Mouse (Mus musculus) spleen, postnatal 36 days (tissue): ENCODE results near the gene Rnf146.
"Not testable (repeated sequence)": the region's sequence is repeated elsewhere in the genome, so short reads cannot be mapped to it uniquely, and the experiment has no call there.

ENCODE experiments used
- DNase-seq, 2 experiments: peaks; one replicate each; pipeline ENCODE4 v3.0.0; 2022; ENCODE audit warnings: low spot score in 2 of 2, mixed read lengths in 1 of 2

The Rnf146 gene

GRCm38 (mm10) chr10:29362197-29362900 lies at the start of gene Rnf146:
Gene Rnf146, minus strand, starts transcription at chr10:29362442.
- no peak for DNase-seq

- DNase-seq = no peak
Observed at GRCm38 (mm10) chr10:29402656-29403268, 40.5 kb upstream of the Rnf146 start.

DNA sequence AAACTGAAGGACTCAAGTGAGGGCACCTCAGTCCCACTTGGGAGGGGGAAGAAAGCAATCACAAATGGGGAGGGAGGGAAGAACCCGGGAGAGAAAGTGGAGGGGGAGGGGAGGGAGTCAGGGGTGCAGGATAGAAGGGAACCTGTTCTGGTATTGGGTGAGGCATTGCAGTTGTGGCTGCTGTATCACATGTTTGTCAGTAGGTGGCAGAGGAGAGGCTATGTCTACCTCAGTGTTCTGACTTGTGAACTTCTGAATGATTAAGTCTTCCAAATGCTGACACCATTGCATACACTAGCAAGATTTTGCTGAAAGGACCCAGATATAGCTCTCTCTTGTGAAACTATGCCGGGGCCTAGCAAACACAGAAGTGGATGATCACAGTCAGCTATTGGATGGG lies 32.6 kb upstream of the Rnf146 start:
- DNase-seq = not testable (repeated sequence)

DNA sequence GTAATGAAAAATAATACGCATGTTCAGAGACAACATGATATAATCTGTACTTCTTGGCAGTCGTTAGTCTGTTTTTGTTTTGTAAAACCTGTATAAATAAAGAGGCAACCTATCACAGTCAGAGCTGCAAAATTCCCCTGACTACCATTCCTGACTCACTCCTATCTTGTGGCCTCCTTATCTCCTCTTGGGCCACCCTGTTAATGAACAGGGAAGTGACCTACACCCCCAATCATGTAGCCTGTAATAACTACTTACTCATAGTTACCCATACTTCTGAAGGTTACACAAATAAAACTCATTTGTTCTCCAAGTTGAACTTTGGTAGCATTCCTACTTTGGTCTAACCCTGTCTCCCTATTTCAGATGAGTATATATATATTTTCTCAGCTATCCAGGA lies 19.3 kb upstream of the Rnf146 start:
- DNase-seq = no peak

GRCm38 (mm10) chr10:29374065-29374464 lies 11.8 kb upstream of the Rnf146 start:
- DNase-seq = no peak

GRCm38 (mm10) chr10:29361464-29362196 lies 612 bp downstream of the Rnf146 start:
- peak; percentile 83 to 87 for DNase-seq

DNA sequence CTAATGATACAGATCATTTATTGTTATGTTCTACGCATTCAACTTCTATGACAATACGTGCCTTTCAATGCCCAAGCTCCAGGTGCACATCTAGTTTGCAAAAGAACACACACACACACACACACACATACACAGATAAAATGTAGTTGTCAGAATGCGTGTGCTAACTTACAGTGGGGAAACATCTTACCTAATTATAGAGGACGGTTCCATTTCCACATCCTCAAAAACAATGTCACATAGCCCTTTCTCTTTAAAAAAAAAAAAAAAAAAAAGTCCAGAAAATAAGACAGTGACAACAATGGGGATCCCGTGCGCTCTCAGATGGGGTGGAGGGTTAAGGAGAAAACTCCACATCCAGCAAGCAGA lies 1.2 kb downstream of the Rnf146 start:
- DNase-seq = no peak

DNA sequence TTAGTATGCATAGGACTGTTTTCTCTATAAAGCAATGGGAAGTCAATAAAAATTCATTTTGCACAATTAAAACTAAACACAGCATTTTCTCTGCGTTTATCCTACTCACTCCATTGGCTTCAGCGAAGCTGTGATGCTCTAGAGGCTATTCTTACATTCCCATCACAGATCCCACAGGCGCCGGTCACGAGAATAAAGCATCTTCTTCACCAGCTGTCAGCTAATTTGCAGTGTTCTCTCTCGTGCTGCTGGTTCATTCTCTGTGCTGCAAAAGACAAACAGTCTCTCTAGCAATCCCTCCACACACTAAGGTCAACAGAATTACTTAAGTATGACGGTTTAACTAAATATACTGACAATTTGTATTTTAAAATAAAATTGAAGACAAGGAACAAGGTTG lies 8.1 kb downstream of the Rnf146 start:
- no peak for DNase-seq

GRCm38 (mm10) chr10:29352575-29352974 lies 9.7 kb downstream of the Rnf146 start:
- DNase-seq = no peak

DNA sequence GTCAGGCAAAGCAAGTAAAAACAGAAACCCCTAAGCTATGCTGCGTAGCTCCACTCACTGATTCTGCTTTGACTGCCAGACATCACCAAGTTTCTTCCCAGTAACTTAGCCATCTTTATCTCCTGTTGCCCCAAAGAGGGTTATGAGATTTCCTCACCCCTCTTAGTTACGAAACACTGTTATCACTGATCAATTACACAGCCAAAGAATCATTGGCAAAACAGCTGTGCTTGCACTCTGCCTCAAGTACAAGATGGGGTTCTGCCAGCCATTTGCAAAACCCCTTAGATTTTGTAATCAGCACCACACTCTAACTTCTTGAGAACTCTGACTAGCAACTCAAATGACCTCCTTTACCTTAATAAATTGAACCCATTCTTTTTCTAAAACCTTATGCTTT lies 10.8 kb downstream of the Rnf146 start:
- no peak for DNase-seq

DNA sequence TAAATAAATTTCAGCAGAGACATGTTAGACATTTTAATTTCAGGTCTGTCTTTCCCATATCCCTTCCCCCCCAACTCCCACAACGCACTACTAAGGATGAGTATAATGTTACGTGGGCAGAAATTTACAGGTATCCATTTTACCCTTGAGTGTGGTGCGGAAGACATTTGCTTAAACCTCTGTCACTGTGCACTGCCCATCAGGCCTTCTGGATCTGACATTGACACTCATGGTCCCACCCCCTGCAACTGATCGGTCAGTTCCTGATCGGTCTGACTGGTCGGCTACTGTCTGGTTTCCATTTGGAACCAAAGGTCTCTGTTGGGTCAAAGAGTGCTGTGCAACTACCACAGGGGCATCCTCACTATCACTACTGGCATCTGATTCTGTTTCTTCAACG lies 15.6 kb downstream of the Rnf146 start:
- no peak for DNase-seq

GRCm38 (mm10) chr10:29344232-29344631 lies 18.0 kb downstream of the Rnf146 start:
- DNase-seq = no peak

GRCm38 (mm10) chr10:29338355-29339056 lies 23.7 kb downstream of the Rnf146 start:
- DNase-seq = peak; percentile 36 to 54

- DNase-seq = no peak
Observed at GRCm38 (mm10) chr10:29333836-29334235, 28.4 kb downstream of the Rnf146 start.

DNA sequence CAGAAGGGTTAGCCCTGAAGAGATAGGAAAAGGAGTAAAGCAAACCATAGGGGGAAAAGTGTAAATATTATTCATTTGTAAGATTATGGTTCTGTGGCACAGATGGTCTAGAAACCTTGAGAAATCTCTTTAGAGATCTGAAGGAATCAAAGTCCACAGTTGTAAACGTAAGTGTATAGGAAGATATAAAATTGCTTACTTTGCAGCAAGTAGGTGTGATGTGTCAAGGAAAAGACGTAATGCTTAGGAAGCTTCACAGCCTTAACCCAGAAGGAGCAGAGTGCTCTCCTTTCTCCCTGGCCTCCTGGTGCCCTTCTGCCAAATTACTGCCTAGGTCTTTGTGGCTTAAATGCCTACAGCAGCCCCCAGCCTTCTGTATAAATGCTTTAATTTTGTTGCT lies 37.4 kb downstream of the Rnf146 start:
- no peak for DNase-seq

DNA sequence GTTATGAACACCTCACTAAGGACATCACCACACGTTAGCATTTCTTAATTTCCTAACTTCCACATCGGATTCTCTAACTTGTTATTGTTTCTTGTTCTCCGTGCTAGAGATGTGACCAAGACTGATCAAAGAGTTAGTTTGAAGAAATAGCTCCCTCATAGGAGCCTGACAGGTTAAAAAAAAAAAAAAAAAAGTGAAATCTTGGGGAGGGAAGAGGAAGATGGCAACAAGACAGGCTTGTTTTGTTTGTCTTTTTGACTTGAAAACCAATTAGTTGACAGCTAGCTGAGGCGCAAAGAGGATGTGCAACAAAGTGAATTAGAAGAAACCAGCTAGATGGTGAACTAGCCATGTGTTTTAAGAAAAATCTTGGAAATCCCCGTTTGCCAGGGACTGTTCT lies 48.3 kb downstream of the Rnf146 start:
- DNase-seq = no peak

DNA sequence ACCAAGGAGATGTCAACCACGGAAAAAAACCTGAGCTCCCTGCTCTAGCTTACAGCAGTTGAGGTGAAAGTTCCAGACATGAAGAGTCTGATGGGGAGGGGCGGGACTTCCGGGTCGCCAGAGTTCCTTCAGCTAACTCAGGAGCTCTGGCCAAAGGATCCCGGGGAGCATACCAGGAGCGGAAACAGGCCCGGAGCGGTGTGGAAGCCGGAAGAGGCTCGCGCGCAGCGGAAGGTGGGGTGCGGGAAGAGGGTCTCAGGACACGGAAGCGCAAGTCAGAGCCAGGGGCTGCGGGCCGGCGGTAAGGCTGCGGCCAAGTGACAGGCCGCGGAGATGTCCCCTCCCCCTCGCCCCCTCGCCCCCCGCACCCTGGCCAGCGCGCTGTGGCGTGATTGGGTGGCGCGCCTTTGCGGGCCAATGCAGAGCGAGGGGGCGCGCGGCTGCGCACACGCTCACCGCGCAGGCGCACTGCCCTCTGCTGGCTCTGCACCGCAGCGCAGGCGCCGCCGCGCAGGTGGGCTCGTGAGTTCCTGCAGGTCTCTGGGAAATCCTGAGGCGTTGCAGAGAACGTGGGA lies 49.1 kb downstream of the Rnf146 start, which contains the start of gene Echdc1:
Gene Echdc1, plus strand, starts transcription at position 103 of the 575 bp plus-strand sequence.
- peak; percentile 79 to 80 for DNase-seq

- no peak for DNase-seq
Observed at GRCm38 (mm10) chr10:29311480-29312219, 50.6 kb downstream of the Rnf146 start.

DNA sequence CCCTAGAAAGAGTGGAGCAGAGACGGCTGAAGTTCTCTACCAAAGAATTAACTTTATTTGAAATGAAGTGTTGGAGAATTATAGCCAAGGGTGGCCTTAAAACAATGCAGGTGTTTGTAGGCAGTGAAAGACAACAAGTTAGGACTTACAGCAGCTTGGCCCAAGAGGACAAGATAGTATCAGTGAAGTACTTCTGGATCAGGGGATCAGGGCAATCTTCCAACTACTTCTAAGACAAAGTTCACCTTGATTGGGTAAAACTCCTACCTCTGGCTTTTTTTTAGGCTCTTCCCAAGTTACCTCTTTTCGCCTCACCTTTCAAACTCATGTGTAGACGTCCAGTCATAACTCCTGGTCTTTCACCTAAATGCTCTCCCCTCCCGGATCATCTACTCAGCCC lies 60.0 kb downstream of the Rnf146 start:
- no peak for DNase-seq
